Mouse (Mus musculus): ENCODE measurements around the gene CN725425. TPM values are rescaled to one million over a fixed set of nuclear protein-coding genes. Genes with fewer than 3 reads are reported as not detected.
A peak's percentile ranks its signal among the peaks of the same experiment; 100 is the strongest.

Gene CN725425
- total RNA-seq (2021): not detected
- long read RNA-seq: 0 reads

DNA sequence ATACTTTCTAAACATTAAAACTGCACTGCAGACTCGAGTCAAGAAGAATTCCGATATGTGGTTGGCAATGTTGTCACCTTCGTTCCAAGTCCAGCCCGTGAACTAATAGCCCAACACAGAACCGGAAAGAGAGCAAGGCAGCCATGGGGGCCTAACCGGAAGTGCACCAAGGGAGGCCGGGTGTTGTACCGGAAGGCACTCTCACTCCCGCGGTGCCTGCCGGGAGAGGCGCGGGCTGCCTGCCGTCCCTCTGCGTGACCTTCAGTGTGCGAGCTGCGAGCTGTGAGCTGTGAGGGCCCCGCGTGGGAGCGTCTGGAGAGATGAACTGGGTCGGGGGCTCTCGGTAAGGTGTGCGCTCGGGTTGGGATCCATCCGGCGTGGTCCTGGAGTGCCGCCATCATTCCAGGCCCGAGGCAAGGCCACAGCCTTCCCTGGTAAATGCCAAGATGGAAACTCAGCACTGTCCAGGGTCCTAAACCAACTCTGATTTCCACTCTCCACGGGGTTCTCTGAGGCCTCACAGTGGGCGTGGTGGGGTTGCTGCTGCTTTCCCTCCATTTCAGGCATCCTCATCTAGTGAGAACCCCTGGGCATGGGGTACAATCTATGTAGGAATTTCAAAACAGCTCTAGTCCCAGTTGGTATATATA lies at the start of gene CN725425:
Gene CN725425 (plus strand): TSS at position 239 of the 650 bp plus-strand sequence.
- DNase-seq (ENCODE audit: low spot score in 2 of 2): no peak

DNA sequence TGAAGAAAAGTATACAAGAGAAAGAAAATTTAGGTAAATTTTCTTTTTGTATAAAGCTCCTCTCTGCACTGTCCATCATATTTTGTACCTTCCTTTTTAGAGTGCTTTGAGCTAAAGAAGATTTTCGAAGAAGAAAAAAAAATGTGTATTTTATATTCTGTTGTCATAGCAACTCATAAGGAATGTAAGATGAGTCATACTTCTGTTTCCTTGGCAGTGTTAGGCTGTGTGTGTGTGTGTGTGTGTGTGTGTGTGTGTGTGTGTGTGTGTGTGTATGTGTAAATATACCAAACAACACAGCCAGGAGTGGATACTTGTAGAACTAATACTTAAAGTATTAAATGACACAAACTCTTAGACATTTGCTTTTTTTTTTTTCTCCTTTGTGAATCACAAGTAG lies 46.7 kb upstream of the CN725425 start:
- DNase-seq (ENCODE audit: low spot score in 2 of 2): peak in 1 of 2 experiments; percentile 34

DNA sequence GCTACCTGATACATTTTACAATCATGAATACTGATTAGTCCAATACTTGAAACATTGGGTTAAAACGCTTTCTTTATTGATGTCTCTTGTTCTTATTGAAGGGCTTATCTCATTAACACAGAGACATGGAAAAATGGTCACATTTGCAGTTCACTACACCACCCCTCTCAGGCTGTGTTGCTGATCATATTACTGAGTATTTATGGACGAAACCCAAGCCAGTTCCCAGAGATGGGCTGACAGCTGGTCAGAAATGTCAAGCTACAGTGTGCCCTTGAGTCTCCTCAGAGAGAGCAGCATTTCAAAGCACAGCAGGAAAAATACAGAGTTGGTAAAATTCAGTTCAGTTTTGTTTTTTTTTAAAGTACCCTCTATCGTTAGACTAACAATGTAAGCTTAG lies 46.0 kb upstream of the CN725425 start:
- DNase-seq (ENCODE audit: low spot score in 2 of 2): no peak

DNA sequence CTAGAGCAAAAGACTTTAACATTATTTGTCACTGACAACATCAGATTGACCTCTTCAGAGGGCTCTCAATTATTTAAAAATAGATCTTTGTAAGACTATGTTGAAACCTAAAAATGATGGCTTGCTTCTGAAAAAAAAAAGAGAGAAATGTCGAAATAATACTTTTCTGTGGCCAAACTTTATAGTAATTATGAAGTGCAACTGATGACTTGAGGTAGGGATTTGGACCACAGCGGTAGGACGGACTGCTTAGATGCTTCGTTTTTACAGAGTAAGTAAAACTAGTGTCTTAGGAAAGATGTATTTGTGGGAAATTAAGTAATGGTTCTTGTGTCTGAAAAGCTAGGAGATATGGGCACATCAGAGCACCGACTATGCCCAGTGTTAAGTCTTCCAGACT lies 38.1 kb upstream of the CN725425 start:
- no peak for DNase-seq (ENCODE audit: low spot score in 2 of 2)

DNA sequence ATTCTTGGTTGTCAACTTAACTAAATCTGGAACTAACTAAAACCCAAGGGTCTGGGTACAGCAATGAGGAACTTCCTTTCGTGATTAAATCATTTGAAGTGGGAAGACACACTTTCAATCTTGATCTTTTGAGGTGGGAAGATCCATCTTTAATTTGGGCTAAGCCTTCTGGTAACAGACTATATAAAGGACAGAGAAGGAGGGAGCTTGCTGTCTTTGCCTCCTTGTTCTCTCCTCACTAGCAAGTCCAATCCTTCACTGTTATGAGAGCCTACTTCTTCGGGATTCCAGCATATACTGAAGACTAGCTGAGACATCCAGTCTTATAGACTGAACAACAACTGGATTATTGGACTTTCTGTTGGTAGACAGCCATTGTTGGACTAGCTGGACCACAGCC lies 35.8 kb upstream of the CN725425 start:
- DNase-seq (ENCODE audit: low spot score in 2 of 2): no peak

DNA sequence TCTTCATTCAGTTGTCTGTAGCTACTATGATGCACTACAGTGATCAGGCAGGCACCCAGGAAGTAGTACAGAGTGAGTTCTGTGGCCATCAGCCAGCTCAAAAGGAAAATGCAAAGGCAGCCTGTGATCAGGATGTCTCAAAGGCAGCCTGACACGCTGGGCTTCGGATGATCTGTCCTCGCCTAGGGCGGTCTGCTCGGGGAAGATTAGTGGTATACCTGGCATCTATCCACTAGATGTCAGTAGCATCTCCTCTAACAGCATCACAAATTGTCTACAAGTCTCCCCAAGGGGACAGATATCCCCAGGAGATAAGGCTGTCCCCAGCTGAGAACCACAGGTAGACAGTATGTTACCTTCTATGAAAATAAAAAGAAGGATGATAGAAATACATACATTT lies 34.3 kb upstream of the CN725425 start:
- DNase-seq (ENCODE audit: low spot score in 2 of 2): peak; percentile 16 to 55

DNA sequence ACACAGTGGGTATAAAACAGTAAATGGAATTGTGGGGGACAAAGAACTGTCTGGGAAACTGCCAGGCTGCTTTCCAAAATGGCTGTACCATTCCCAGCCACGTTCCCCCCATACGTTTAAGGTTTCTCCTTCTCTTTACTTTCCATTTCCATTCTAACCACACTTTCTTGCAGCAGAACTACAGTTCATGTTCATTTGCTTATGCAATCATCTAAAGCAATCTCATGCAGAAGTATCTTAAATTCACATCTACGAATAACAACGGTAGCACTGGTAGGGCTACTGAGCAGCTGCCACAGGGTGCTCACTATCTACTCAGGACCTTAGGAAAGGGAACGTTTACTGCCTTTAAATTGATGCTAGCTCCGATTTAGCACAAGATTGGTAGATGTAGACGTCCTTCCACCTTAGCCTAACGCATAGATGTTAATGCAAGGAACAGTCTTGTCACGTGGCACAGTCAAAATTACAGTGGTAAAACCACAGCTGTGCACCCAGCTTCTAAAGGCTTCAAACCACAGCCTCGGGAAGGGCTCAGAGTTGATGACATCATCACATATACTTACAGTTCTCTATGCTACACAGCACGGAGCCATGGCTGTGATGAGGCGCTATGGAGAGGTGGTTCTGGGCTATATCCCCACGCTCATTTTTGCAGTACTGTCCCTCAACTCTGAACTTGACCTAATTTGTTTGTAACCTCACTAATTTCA lies 31.3 kb upstream of the CN725425 start:
- DNase-seq (ENCODE audit: low spot score in 2 of 2): no peak

DNA sequence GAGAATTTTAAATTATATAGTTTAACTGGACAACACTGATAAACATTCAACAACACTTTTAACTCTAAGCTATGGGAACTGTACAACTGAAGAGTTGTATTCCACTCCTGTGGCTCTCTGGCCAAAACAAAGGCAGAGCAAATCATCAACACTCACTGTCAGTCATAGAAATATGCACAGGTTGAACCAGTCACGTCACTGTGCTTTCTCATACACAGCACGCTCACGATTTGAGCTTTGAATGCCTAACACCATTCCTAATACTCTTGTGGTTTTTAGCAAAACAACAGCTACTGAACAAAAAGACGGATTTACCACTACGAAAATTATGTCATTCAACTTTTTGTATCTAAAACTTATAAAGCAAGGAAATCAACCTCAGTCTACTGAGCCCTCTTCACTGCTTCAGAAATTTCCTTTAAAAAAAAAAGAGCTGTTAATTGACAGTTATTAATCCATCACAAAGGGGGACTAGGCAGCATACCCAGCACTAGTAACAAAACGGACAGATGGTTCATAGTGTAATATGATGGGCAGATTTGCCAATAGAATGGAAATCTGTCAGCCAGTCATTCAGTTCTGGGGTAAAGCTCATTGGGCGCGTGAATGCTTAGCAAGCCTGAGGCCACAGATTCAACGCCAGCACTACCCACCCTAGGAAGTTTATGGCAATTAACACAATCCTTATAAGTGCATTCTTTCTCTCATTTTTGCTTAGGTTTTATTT lies 28.5 kb upstream of the CN725425 start:
- DNase-seq (ENCODE audit: low spot score in 2 of 2): peak in 1 of 2 experiments; percentile 31

DNA sequence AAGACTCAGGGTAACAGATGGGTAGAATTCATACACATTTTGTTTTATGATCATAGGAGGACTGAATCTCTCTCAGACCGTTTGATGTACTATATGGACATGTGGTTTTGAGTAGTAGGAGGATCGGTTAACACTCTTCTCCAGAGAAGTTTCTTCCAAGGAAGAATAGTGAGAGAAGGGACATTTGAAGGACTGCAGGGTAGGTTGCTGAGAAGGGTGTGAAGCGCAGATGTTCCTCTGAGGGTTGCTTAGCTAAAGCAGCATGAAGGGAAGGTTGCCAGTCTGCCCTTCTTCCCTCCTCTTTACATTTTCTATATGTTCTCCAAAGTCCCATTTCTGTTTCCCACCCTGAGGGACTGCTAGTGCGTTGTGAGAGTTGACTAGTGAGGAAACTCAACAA lies 28.0 kb upstream of the CN725425 start:
- no peak for DNase-seq (ENCODE audit: low spot score in 2 of 2)

DNA sequence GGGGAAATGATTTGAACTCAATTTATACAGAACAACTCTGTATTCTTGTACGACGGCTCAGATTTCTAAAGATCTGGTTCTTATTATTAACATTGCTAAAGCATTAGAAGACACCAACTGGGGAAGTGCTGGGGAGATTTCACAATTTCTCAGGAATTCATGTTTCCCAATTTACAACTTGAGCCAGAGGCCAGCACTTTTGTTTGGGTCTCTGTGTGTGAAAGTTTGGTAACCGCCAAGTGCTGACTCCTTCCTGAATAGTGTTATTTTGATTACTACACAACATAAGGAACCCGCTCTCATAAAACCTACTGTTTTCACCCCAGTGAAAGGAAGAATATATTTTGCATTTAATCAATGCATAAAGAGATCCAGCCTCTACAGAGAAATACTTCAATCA lies 27.1 kb upstream of the CN725425 start:
- no peak for DNase-seq (ENCODE audit: low spot score in 2 of 2)

DNA sequence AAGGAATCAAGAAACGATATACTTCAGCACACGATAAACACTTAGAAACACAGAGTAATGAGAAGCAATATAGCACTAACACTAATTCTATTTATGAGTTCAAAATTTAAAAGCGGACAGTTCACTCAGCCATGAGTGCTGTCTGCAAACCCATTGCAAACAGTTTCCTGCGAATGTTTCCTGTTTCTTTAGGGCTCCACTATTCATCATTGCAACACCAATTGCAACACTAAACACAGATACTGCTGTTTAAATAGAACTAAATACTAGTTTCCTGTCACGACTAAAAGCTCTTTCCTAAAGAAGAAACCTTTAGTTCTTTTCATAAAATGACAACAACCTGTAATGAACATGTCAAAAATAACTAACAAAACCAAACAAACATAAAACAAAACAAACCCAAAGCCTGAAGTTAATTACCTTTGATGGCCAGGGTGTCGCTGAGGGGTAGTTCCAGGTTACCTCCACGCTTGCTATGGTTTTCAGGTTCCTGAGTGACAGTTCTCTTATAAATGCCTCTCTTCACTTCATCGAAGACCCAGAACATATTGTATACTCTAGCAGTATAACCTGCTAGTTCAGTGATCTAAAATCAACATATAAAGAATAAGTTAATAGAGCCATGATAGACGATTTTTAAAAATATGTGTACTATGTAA lies 20.5 kb upstream of the CN725425 start:
- DNase-seq (ENCODE audit: low spot score in 2 of 2): no peak

DNA sequence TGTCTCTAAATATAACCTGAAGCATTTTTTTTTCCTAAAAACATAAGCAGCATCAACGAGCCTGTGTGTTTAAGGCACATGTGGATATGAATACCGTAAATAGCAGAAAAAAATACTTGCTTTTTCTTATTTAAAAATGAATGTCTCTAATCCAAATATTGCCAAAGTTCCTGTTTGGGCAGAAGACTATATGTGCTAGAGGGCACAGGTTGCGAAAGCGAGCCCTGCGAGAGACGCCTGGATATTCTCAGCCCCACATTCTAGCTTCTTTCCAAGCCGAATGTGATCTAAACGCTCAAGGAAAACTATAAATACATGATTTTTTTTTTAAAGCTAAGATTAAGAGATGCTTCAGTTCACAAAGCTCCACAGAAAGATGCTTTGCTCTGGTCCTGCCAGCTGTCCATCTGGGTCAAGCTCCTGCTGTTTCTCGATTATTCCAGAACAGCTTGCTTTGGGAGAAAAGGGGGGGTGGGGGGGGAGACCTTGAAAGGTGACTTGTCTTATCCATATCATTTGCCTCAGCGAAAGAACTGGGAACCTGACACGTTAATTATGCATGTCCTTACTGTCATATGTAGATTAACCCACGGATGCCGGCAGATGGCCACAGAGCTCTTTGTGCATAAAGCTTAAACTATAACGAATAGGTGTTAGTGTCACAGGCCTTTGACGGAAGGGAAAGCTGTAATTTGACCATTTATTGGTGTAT lies 19.2 kb upstream of the CN725425 start:
- no peak for DNase-seq (ENCODE audit: low spot score in 2 of 2)

DNA sequence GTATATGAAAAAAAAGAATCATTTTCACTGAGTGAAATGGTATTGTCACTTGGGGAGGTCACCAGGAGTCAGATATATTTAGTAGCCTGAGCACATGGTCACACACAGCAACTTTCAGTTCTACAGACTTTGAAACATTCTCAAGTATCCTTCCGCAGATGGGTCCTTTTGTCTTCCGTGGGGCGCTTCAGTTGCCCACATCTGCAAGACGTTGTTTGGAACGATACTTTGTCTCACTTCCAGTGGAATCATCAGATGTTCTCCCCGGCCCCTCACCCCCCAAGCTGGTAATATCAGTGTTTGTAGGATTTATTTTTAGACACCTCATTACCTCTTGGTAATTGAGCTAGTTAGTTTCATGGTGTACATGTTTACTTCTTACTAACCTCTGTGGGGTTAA lies 12.9 kb upstream of the CN725425 start:
- DNase-seq (ENCODE audit: low spot score in 2 of 2): no peak

DNA sequence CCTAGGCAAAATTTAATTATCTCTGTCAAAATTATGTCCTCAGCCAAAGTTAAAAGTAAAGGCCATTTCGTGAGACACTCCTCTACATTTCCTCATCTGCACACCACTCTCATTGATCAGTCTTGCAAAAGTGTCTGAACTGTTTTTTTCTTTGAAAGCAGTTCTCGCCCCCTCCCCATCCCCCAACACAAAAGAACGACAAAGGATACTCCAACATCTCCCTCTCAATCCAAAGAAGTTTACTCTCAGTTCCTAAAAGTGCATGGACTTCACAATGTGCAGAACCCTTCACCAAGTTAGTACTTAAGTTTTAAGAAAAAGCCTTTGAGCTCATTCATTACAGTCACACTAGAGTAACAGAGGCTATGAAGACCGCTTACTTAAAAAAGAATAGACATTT lies 9.3 kb upstream of the CN725425 start:
- peak in 1 of 2 experiments; percentile 16 for DNase-seq (ENCODE audit: low spot score in 2 of 2)

DNA sequence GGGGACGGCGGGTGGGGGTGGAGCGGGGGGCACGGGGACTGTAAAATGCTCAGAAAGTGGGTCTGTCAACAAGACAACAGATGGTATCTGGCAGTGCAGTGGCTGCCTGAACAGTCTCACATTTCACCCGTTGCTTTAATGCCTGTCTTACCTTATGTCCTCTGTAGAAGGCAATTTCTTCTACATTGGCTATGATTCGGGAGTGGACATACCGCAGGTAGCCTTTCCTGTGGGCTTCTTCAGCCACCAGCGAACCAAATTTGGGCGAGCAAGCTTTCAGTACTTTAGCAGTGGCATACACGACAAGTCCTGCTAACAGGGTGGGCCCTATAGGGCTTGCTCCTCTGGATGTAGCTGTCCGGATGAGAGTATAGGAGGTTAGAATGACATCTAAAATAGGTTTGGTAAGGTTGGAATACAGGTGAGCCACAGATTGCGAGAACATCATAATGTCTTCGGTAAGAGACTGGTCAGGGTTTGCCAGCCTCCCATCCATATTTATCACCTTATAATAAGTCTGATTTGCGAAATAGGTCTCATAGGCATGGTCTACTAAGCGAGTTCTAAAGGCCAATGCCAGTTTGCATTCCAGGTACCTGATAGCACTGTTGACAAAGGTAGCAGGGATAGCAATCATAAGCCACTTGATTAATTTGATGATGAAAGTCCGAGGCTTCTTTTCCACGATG lies 8.6 kb upstream of the CN725425 start:
- peak; percentile 5 to 21 for DNase-seq (ENCODE audit: low spot score in 2 of 2)

DNA sequence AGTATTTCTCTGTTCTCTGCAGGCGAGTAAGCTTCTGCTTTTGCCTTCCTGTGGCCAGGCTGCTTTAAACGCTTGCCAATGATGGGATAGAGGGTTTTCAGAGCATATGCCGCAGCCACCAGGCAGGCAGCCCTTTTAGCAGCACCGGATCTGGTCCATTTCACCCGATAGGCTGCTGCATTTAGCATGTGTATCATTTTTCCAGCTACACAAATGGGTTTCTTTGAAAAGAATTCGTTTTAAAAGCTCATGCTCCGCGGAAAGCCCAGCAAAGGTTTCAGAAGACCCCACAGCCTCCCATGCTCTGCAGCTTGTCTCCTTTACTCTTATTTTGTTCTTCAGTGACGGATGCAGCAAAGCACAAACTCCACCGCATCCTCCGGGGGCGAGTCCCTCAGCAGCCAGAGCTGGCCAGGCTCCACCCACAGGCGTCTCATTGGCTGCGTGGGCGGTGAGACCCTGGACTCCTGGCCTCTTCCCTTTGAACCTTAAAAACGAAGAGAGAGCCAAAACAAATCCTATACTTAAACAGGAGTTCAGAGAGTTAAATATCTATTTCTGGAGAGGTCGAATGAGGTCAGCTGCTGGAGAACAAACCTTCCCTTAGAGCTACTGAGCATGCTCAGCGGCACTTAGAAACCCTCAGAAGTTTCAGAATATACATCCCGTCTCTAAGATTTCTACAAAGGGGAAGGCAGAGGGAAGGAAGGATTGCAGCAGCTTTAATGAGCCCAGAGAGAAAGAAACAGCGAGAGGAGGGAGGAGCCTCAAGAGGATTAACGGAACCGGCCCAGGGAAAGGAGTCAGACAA lies 7.7 kb upstream of the CN725425 start, which contains the start of gene Abcd2:
Gene Abcd2 (minus strand): TSS at position 388 of the 811 bp plus-strand sequence.
- DNase-seq (ENCODE audit: low spot score in 2 of 2): peak; percentile 58 to 78

DNA sequence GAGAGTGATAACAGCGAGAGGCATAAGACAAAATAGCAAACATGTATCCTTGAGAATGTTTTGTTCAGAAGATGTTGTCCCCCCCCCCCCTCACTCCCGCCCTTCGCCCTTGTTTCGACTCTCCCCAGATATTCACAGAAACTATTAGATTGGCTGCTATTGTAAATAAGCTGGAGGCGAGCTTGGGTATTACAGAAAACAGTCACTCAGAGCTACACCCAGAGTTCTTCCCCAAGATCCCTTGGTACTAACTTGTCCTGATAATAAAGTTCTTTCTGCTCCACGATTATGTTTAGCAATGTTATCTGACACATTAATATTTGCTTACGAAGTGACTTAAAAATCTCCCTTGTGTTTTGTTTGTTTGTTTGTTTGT lies 7.1 kb upstream of the CN725425 start:
- DNase-seq (ENCODE audit: low spot score in 2 of 2): no peak

DNA sequence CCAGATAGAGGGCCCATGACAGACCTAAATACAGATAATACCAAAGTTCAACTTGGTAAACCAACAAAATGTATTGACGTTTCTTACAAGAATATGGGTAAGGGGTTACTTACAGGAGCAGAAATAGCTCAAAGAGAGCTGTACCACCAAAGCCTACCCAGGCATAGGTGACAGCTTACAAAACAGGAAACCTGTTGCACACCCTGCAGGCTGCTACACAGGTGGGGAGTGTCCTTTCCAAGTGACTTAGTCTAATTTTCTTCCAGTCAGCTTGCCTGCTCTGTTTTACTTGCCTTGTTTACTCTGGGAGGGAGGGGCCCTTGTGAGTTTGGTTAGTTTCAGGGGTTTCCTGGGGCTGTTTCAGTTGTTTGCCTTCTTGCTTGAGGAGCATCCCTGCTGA lies 1.5 kb downstream of the CN725425 start:
- no peak for DNase-seq (ENCODE audit: low spot score in 2 of 2)

DNA sequence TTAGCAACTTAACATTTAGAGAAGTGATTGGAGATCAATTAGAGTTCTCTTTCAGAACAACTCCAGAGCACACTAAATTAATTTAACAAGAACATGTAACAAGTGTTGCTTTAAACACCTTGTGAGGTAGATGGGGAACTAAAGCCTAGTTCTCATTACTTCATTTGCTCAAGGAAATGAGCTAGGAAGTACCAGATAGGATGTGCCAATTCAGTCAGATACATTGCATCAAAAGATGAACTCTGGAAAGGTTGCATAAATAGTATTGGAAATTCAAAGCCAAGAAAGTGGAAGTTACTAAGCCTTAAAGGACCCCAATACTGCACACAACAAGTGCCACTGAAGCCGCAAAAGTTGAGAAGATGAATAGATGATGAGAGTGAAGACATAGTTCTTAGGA lies 3.2 kb downstream of the CN725425 start:
- DNase-seq (ENCODE audit: low spot score in 2 of 2): no peak

DNA sequence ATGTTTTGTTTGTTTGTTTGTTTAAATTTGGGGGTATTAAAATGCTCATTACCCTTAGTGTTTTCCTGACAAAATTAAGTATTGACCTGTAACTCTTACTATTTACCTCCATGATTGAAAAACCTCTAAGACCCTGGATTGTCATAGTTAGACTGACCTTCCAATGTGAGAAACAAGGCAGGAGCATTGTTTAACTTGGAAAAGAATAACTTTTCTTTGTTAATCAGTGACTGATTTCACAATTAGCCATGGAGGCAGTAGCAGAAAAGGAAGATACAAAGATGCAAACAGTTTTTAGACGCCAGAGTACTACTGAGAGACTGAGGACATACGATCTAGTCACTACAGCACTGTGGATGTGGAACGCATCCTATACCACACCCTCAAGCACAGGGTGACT lies 4.2 kb downstream of the CN725425 start:
- no peak for DNase-seq (ENCODE audit: low spot score in 2 of 2)

Data from layer of hippocampus, adult 18-20 months (tissue).